Mouse (Mus musculus) hindbrain, embryonic 16.5 days (tissue): ENCODE measurements around the gene Ttc38. TPM values are rescaled to one million over a fixed set of nuclear protein-coding genes. Genes with fewer than 3 reads are reported as not detected.
"Not testable (repeated sequence)": the region's sequence is repeated elsewhere in the genome, so short reads cannot be mapped to it uniquely, and the experiment has no call there.

Experiments used
- ATAC-seq: fragments of 200-750 bp; cut with Nextera tagmentation; 2 replicates; pipeline ENCODE4 v1.8.0; 2017; ENCODE audit warnings: moderate TSS enrichment, moderate library complexity
- H3K27ac ChIP-seq: fragments of 300-500 bp; sonication (generic); 2 replicates; pipeline ENCODE4 v1.5.1; 2014; ENCODE audit warnings: low read depth, mild to moderate bottlenecking, control low read depth, low read length, moderate library complexity
- H3K27me3 ChIP-seq: fragments of 300-500 bp; sonication (generic); replicated peaks from 2 replicates; pipeline ENCODE4 v1.6.1; 2014; ENCODE audit warnings: low read length; ENCODE audit not compliant: control insufficient read depth, insufficient read depth
- H3K36me3 ChIP-seq: fragments of 300-500 bp; sonication (generic); 2 replicates; pipeline ENCODE4 v1.6.1; 2014; ENCODE audit warnings: mild to moderate bottlenecking, low read length, moderate library complexity, mixed read lengths; ENCODE audit not compliant: control insufficient read depth, insufficient read depth
- H3K4me1 ChIP-seq: fragments of 300-500 bp; sonication (generic); 2 replicates; pipeline ENCODE4 v1.6.1; 2014; ENCODE audit warnings: low read depth, low read length; ENCODE audit not compliant: control insufficient read depth, insufficient read depth
- H3K4me2 ChIP-seq: fragments of 300-500 bp; sonication (generic); 2 replicates; pipeline ENCODE4 v1.6.1; 2014; ENCODE audit warnings: mild to moderate bottlenecking, low read length, control low read depth, moderate library complexity
- H3K4me3 ChIP-seq: fragments of 300-500 bp; sonication (generic); 2 replicates; pipeline ENCODE4 v1.5.1; 2014; ENCODE audit warnings: mild to moderate bottlenecking, low read length, control low read depth, moderate library complexity
- H3K9ac ChIP-seq: fragments of 300-500 bp; sonication (generic); 2 replicates; pipeline ENCODE4 v1.6.1; 2014; ENCODE audit warnings: low read depth, mild to moderate bottlenecking, control low read depth, low read length, moderate library complexity
- H3K9me3 ChIP-seq: fragments of 300-500 bp; sonication (generic); 2 replicates; pipeline ENCODE4 v1.6.1; 2014; ENCODE audit warnings: mild to moderate bottlenecking, low read length, moderate library complexity; ENCODE audit not compliant: control insufficient read depth
- WGBS: fragments of 180-500 bp; shearing (Covaris S2); extraction: QIAGEN DNeasy Blood & Tissue Kit; methylation state at CpG from one replicate; pipeline ENCODE4 v1.1.7; 2014; 5-methylcytosine and 5-hydroxymethylcytosine counted together
- polyA plus RNA-seq: library from polyadenylated mRNA; unstranded; fragments of >200 nt; fragmentation: Nextera tagmentation; extraction: Ambion mirVana; gene quantifications from 2 replicates; pipeline ENCODE4 v1.2.1, GENCODE M21; 2015

Ttc38 gene
- polyA plus RNA-seq, 1 experiment from 2014 or later = 3.2 TPM

DNA sequence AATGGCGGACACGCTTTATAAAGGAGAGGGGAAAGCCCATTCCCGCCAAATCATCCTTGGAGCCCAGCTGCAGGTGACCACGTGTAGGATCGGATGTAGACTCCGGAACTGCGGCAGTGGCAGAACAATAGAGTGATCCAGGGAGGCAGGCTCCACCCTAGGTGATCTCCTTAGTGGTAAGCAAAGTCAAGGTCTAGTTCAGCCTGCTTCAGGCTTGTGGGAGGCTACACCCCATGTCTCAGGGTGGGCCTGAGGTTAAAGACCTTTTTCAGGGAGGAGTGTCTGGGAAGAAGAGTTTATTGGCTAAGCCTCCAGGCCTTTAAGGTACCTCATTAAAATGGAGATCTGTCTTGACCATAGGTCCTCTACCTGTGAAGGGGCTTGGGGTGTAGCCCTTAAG is 33.8 kb downstream of the Ttc38 start:
- not testable (repeated sequence) for H3K9ac ChIP-seq, H3K9me3 ChIP-seq, H3K27ac ChIP-seq, H3K27me3 ChIP-seq, ATAC-seq, H3K4me3 ChIP-seq, H3K4me1 ChIP-seq, H3K4me2 ChIP-seq, H3K36me3 ChIP-seq
- WGBS = 92% methylated on average over 7 of the region's 7 CpGs

DNA sequence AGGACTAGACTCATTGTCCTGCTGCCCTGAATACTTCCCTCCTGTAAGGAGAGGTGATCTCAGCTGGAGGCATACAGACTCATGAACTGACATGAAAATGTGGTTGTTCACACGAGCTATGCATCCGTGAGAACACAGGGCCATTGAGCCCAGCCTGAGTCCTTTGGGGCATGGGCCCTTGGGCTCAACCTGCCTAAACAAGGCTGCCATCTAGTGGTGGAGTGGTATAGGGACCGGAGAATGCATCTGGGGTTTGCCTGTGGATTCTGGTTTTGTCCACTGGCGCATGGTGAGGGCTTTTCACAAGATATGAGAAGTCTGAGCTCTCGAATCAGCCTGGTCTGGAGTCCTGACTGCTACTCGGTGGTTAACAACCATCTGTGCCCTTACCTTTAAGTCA is 35.6 kb downstream of the Ttc38 start:
- no peak overlapping the region for H3K4me3 ChIP-seq
- H3K27ac ChIP-seq = no peak overlapping the region
- ATAC-seq = no peak
- no peak overlapping the region for H3K4me2 ChIP-seq
- no peaks in the 10 kb centered on the region for H3K4me1 ChIP-seq
- H3K27me3 ChIP-seq = no peaks in the 10 kb centered on the region
- WGBS = 51% methylated on average over 6 of the region's 6 CpGs
- H3K9ac ChIP-seq = no peak overlapping the region
- no peaks in the 10 kb centered on the region for H3K36me3 ChIP-seq
- H3K9me3 ChIP-seq = no peaks in the 10 kb centered on the region

DNA sequence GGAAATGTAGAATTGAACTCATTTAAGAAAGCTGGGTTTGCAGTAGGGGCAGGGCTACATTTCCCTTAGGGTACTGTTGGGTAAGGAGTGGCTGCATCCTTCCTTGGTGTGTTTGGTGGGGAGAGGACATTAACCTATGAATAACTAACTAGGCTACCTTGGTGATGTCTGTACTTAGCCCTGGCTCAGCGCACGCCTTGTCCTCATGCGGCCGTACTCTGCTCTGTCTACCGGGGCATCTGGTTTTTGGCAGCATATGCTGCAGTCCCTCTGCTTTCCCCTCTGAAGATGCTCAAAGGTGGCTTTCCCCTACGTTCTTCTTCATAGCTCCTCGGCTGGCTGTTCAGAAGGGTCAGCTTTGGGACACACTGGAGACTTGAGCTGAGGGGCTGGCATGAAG is 45.2 kb downstream of the Ttc38 start:
- H3K4me2 ChIP-seq = no peak overlapping the region
- H3K9me3 ChIP-seq = no peaks in the 10 kb centered on the region
- H3K27me3 ChIP-seq = no peaks in the 10 kb centered on the region
- no peak overlapping the region for H3K9ac ChIP-seq
- no peak for ATAC-seq
- 86% methylated on average over 7 of the region's 7 CpGs for WGBS
- H3K4me3 ChIP-seq = no peak overlapping the region
- H3K36me3 ChIP-seq = no peaks in the 10 kb centered on the region
- H3K27ac ChIP-seq = no peak overlapping the region
- peaks cover 17% of the 10 kb centered on the region for H3K4me1 ChIP-seq

DNA sequence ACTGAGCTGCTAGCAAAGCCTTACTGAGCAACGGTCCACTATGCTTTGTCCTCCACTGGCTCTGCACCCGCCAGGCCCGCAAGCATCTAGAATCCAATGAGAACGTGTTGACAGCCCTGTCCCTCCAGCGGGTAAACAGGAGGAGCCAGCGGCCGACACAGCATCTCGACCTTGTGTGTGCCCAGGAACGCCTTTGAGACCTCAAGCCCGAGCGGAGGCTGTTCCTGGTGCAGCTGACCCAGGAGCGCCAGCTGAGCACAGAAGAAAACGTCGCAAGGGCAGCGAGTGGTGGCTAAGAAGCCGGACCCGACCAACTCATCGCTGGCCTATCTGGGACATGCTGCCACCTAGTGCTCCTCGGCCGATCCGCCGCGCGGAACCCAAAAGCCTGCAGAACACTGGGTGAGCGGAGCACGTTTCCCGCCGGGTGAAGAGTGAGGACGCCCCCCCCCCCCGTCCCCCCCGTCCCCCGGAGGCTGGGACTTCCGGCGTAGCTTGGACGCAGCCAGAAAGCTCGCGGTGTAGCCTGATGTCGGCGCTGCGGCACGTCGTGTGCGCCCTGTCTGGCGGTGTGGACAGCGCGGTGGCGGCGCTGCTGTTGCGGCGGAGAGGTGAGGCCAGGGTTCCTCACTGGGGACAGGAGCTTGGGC is 46.9 kb downstream of the Ttc38 start, which contains the start of gene Trmu:
TSS of gene Trmu (plus strand) at position 465 of the 650 bp plus-strand sequence.
- peak; percentile 96 for ATAC-seq
- no peaks in the 10 kb centered on the region for H3K9me3 ChIP-seq
- under 1% methylated on average over 47 of the region's 50 CpGs for WGBS

DNA sequence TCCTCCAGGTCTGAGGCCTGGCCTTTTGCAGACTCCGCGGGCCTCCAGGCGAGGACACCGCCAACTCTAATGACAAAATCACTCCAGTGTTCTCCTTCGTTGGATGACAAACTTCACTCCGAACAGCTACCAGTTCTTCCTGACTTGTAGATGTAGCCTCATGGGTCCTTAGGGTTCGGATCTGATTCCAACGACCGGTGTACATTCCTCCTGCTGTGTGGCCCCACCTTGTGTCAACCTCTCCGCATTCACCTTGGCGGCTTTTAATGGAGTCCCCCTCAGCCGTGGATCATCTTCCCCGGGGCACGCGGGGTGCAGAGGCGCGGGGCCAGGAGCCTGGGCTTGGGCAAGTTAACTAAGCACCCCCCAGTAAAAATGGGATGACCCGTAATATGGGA is 47.4 kb downstream of the Ttc38 start:
- ATAC-seq = peak; percentile 22
- peaks cover 7% of the 10 kb centered on the region for H3K36me3 ChIP-seq
- no peaks in the 10 kb centered on the region for H3K27me3 ChIP-seq
- 3% methylated on average over 17 of the region's 18 CpGs for WGBS
- peak overlapping the region; percentile 88 for H3K4me3 ChIP-seq
- peak overlapping the region; percentile 92 for H3K4me2 ChIP-seq
- peak overlapping the region; percentile 93 for H3K9ac ChIP-seq
- peaks cover 17% of the 10 kb centered on the region for H3K4me1 ChIP-seq
- H3K9me3 ChIP-seq = no peaks in the 10 kb centered on the region
- H3K27ac ChIP-seq = peak overlapping the region; percentile 87

More for the DNA sequence above, 46.9 kb downstream of the Ttc38 start, which contains the start of gene Trmu:
- H3K9ac ChIP-seq = peak within 1 kb of the TSS; percentile 93
- peak within 1 kb of the TSS; percentile 92 for H3K4me2 ChIP-seq
- H3K27ac ChIP-seq = peak within 1 kb of the TSS; percentile 87
- no peaks in the 10 kb centered on the region for H3K27me3 ChIP-seq
- peak within 1 kb of the TSS; percentile 88 for H3K4me3 ChIP-seq
- H3K4me1 ChIP-seq = peaks cover 17% of the 10 kb centered on the region
- H3K36me3 ChIP-seq = peaks cover 7% of the 10 kb centered on the region

DNA sequence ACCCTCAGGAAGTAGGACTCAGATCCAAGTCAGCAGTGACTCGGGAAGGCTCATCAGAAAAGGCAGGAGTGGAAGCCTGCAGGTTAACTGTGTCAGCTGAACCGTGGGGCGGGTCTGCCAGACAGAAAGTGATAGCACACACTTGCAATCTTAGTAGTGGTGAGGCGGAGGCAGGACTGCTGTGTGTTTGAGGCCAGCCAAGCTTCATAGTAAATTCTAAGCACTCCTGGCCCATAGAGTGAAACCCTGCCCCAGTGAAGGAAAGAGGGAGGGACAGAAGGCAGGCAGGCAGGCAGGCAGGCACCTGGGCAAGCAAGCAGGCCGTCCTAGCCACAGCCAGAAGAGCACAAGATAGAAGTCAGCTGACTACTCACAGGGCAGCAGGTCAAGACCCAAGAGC is 53.5 kb downstream of the Ttc38 start:
- no peaks in the 10 kb centered on the region for H3K9me3 ChIP-seq
- H3K36me3 ChIP-seq = peaks cover 18% of the 10 kb centered on the region
- no peak overlapping the region for H3K4me2 ChIP-seq
- no peak overlapping the region for H3K4me3 ChIP-seq
- H3K27ac ChIP-seq = no peak overlapping the region
- ATAC-seq = no peak
- 95% methylated on average over 5 of the region's 5 CpGs for WGBS
- no peak overlapping the region for H3K9ac ChIP-seq
- peaks cover 4% of the 10 kb centered on the region for H3K4me1 ChIP-seq
- H3K27me3 ChIP-seq = no peaks in the 10 kb centered on the region

DNA sequence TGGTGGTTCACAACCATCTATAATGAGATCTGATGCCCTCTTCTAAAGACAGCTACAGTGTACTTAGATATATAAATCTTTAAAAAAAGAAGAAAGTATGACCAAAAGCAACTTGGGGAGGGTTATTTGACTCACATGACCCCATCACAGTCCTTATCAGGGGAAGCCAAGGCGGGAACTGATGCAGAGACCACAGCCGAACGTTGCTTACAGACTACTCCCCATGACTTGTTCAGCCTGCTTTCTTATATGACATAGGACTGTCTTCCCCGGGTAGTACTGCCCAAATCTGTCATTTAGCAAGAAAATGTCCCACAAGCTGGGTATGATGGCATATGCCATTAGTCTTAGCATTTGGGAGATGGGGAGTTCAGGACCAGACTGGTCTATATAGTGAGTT is 57.1 kb downstream of the Ttc38 start:
- H3K27me3 ChIP-seq = no peaks in the 10 kb centered on the region
- H3K36me3 ChIP-seq = peaks cover 18% of the 10 kb centered on the region
- no peak overlapping the region for H3K27ac ChIP-seq
- H3K9me3 ChIP-seq = no peaks in the 10 kb centered on the region
- H3K4me3 ChIP-seq = no peak overlapping the region
- H3K4me1 ChIP-seq = peaks cover 4% of the 10 kb centered on the region; the same call in 1 of the 2 replicates
- 93% methylated on average over 4 of the region's 4 CpGs for WGBS
- H3K9ac ChIP-seq = no peak overlapping the region
- H3K4me2 ChIP-seq = no peak overlapping the region
- no peak for ATAC-seq

DNA sequence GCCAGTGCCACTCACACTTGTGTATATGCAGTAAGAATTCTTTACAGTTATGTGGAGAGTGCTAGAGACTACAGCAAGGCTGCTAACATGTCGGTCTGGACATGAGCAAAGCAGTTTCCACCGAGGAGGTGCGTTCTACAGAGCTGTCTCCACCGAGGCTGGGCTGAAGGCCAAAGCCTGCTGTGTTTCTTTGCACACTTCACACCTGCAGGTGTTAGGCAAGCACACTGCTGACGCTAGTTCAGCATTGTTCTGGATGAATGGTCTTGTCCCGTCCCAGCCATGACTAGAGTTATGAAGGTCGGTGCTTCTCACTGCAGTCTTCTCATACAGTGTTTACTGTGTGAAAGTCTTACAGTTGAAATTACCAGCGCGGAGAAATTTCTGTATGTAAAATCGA is 59.9 kb downstream of the Ttc38 start:
- ATAC-seq = peak; percentile 24; the same call in 1 of the 2 replicates
- Histone ChIP-seq H3K4me2 (no peak overlapping the region), H3K4me3 (no peak overlapping the region), H3K4me1 (peaks cover 4% of the 10 kb centered on the region; the same call in 1 of the 2 replicates), H3K27ac (no peak overlapping the region), H3K27me3 (no peaks in the 10 kb centered on the region), H3K36me3 (peaks cover 22% of the 10 kb centered on the region), H3K9me3 (no peaks in the 10 kb centered on the region), H3K9ac (no peak overlapping the region)
- WGBS = 42% methylated on average over 10 of the region's 10 CpGs

DNA sequence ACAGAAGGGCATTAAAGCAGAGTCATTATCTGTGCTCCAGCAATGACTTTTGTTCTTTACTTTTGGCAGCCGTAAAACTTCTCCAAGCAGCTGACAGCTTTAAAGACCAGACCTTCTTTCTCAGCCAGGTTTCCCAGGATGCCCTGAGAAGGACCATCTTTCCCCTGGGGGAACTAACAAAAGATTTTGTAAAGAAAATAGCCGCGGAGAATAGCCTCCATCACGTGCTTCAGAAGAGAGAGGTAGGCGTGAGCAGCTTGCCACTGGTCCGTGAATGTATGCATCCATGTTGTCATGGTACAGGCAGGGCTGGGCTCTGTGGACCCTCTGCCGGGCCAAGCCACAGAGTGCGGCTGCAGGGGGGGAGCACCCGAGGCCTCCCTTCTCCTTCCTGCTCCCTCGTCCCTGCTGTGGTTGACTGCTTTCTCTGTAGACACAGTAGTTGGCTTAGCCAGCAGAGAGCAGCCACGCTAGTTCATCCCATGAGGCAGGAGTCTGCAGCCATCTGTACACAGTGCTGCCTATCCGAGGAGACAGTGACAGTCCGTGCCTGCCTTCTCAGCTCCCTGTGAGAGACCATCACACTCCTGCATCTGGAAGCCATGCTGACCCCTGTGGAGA is 60.5 kb downstream of the Ttc38 start:
- Histone ChIP-seq H3K36me3 (peaks cover 23% of the 10 kb centered on the region), H3K27ac (peak overlapping the region; percentile 41; the same call in 1 of the 2 replicates), H3K4me2 (no peak overlapping the region), H3K4me3 (no peak overlapping the region), H3K9ac (no peak overlapping the region), H3K4me1 (peaks cover 4% of the 10 kb centered on the region; the same call in 1 of the 2 replicates), H3K9me3 (no peaks in the 10 kb centered on the region), H3K27me3 (no peaks in the 10 kb centered on the region)
- ATAC-seq = peak; percentile 84
- WGBS = 39% methylated on average over 13 of the region's 13 CpGs
